Mouse (Mus musculus) intestine, postnatal 0 days (tissue): ENCODE measurements around the gene Dcx. TPM values are rescaled to one million over a fixed set of nuclear protein-coding genes. Genes with fewer than 3 reads are reported as not detected.

Experiments used
- ATAC-seq: fragments of 200-750 bp; cut with Nextera tagmentation; 2 replicates; pipeline ENCODE4 v1.8.0; 2017; ENCODE audit warnings: mild to moderate bottlenecking, moderate TSS enrichment, moderate library complexity
- H3K27ac ChIP-seq: fragments of 300-500 bp; sonication (generic); 2 replicates; pipeline ENCODE4 v1.5.1; 2014; ENCODE audit warnings: mild to moderate bottlenecking, low read depth, low read length, moderate library complexity
- H3K27me3 ChIP-seq: fragments of 300-500 bp; sonication (generic); replicated peaks from 2 replicates; pipeline ENCODE4 v1.6.1; 2014; ENCODE audit warnings: low read length, mixed read lengths; ENCODE audit not compliant: control insufficient read depth, insufficient read depth
- H3K36me3 ChIP-seq: fragments of 300-500 bp; sonication (generic); 2 replicates; pipeline ENCODE4 v1.6.1; 2014; ENCODE audit warnings: mild to moderate bottlenecking, moderate library complexity; ENCODE audit not compliant: control insufficient read depth, insufficient read depth
- H3K4me1 ChIP-seq: fragments of 300-500 bp; sonication (generic); replicated peaks from 2 replicates; pipeline ENCODE4 v1.6.1; 2014; ENCODE audit warnings: antibody characterized with exemption, low read length, mixed read lengths; ENCODE audit not compliant: control insufficient read depth, insufficient read depth
- H3K4me2 ChIP-seq: fragments of 300-500 bp; sonication (generic); replicated peaks from 2 replicates; pipeline ENCODE4 v1.6.1; 2014; ENCODE audit warnings: low read depth, mild to moderate bottlenecking, moderate library complexity
- H3K4me3 ChIP-seq: fragments of 300-500 bp; sonication (generic); 2 replicates; pipeline ENCODE4 v1.5.1; 2014; ENCODE audit warnings: low read depth, low read length
- H3K9ac ChIP-seq: fragments of 300-500 bp; sonication (generic); 2 replicates; pipeline ENCODE4 v1.6.1; 2014; ENCODE audit warnings: mild to moderate bottlenecking, low read depth, low read length
- H3K9me3 ChIP-seq: fragments of 300-500 bp; sonication (generic); 2 replicates; pipeline ENCODE4 v1.6.1; 2016; ENCODE audit warnings: mixed run types; ENCODE audit not compliant: control insufficient read depth
- CTCF ChIP-seq: sonication (generic); IDR thresholded peaks from 2 replicates; pipeline ENCODE4 v1.5.1; 2016; ENCODE audit warnings: low read depth, mild to moderate bottlenecking, control low read depth, antibody characterized with exemption, moderate library complexity
- WGBS: fragments of 180-500 bp; shearing (Covaris S2); extraction: QIAGEN DNeasy Blood & Tissue Kit; methylation state at CpG from one replicate; pipeline ENCODE4 v1.1.7; 2014; 5-methylcytosine and 5-hydroxymethylcytosine counted together
- polyA plus RNA-seq: library from polyadenylated mRNA; unstranded; fragments of >200 nt; fragmentation: Nextera tagmentation; extraction: Ambion mirVana; gene quantifications from 2 replicates; pipeline ENCODE4 v1.2.1, GENCODE M21; 2015

Gene Dcx
- polyA plus RNA-seq, 1 experiment from 2014 or later: 1.1 TPM

- no peak for ATAC-seq
- no peak overlapping the region for H3K27ac ChIP-seq
- no peaks in the 10 kb centered on the region for H3K36me3 ChIP-seq
- H3K4me1 ChIP-seq: no peaks in the 10 kb centered on the region
- H3K4me2 ChIP-seq: no peak overlapping the region
- H3K4me3 ChIP-seq: no peak overlapping the region
- 35% methylated on average over 4 of the region's 4 CpGs for WGBS
- H3K9me3 ChIP-seq: no peaks in the 10 kb centered on the region
- no peaks in the 10 kb centered on the region for H3K27me3 ChIP-seq
- TF ChIP-seq CTCF: no peak
- H3K9ac ChIP-seq: no peak overlapping the region
Observed at GRCm38 (mm10) chrX:143885765-143886164, 47.3 kb downstream of the Dcx start.

DNA sequence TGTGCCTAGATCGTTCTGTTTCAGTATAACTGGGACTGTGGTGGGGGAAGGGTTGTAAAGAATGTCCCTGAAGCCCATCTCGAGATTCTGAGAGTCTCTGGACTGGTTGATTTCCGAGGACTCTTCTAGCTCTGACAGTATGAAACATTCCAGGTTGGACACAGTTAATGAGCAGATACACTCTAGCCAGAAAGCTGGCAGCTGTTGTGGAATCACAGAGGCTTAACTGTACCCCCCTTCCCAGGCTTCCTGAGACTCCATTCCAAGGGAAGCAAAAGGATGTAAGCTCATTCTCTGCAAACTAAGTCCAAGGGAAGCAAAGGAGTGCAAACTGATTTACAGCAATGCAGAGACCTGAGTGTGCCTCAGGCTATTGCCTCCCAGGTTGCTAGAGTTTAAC, 48.2 kb downstream of the Dcx start:
- Histone ChIP-seq H3K4me2 (no peak overlapping the region), H3K27me3 (no peaks in the 10 kb centered on the region), H3K9me3 (no peaks in the 10 kb centered on the region), H3K4me3 (no peak overlapping the region), H3K27ac (no peak overlapping the region), H3K4me1 (no peaks in the 10 kb centered on the region), H3K36me3 (no peaks in the 10 kb centered on the region), H3K9ac (no peak overlapping the region)
- ATAC-seq: no peak
- no peak for TF ChIP-seq CTCF
- 40% methylated on average over 3 of the region's 3 CpGs for WGBS

- no peaks in the 10 kb centered on the region for H3K4me1 ChIP-seq
- no peak overlapping the region for H3K4me2 ChIP-seq
- TF ChIP-seq CTCF: no peak
- no peak overlapping the region for H3K4me3 ChIP-seq
- no peak for ATAC-seq
- H3K9me3 ChIP-seq: no peaks in the 10 kb centered on the region
- no peaks in the 10 kb centered on the region for H3K36me3 ChIP-seq
- no peaks in the 10 kb centered on the region for H3K27me3 ChIP-seq
- no peak overlapping the region for H3K9ac ChIP-seq
- H3K27ac ChIP-seq: no peak overlapping the region
- WGBS: 81% methylated on average over 6 of the region's 6 CpGs
Observed at GRCm38 (mm10) chrX:143884299-143884698, 48.8 kb downstream of the Dcx start.

- no peak for TF ChIP-seq CTCF
- H3K4me2 ChIP-seq: no peak overlapping the region
- no peak overlapping the region for H3K27ac ChIP-seq
- ATAC-seq: no peak
- H3K4me1 ChIP-seq: no peaks in the 10 kb centered on the region
- no peak overlapping the region for H3K9ac ChIP-seq
- H3K4me3 ChIP-seq: no peak overlapping the region
- no peaks in the 10 kb centered on the region for H3K9me3 ChIP-seq
- 69% methylated on average over 4 of the region's 4 CpGs for WGBS
- no peaks in the 10 kb centered on the region for H3K36me3 ChIP-seq
- H3K27me3 ChIP-seq: no peaks in the 10 kb centered on the region
Observed at GRCm38 (mm10) chrX:143881806-143882468, 51.2 kb downstream of the Dcx start.

- no peak overlapping the region for H3K4me3 ChIP-seq
- no peak for TF ChIP-seq CTCF
- H3K27ac ChIP-seq: no peak overlapping the region
- H3K4me1 ChIP-seq: no peaks in the 10 kb centered on the region
- no peaks in the 10 kb centered on the region for H3K27me3 ChIP-seq
- H3K36me3 ChIP-seq: no peaks in the 10 kb centered on the region
- ATAC-seq: no peak
- H3K9me3 ChIP-seq: no peaks in the 10 kb centered on the region
- 84% methylated on average over 3 of the region's 3 CpGs for WGBS
- no peak overlapping the region for H3K9ac ChIP-seq
- H3K4me2 ChIP-seq: no peak overlapping the region
Observed at GRCm38 (mm10) chrX:143879631-143880030, 53.5 kb downstream of the Dcx start.

DNA sequence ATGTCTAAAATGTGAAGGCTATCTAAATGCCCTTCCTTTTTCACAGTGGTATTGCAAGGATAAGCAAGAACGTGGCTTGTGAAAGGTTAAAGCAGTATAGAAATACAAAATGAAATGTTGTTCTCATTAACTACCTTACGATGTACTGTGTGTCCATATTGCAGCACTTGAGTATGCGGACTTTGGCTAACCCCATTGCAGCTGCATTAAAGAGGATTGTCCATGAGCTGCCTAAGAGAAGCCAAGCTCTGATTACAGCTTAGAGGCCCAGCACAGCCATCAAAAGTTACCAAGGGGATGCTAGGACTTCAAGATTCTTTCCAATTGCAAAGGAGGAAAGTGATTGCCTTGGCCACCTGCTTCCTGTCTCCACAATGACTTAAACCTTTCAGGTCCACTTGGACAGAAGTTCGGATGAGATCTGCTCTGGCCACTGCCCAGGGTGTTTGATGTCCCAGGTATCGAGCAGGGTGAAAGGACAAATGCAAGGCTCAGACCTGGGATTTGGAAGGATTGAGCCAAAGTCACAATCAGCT, 65.9 kb downstream of the Dcx start:
- no peak for ATAC-seq
- TF ChIP-seq CTCF: no peak
- no peaks in the 10 kb centered on the region for H3K36me3 ChIP-seq
- no peak overlapping the region for H3K4me3 ChIP-seq
- no peak overlapping the region for H3K4me2 ChIP-seq
- H3K27me3 ChIP-seq: no peaks in the 10 kb centered on the region
- no peaks in the 10 kb centered on the region for H3K4me1 ChIP-seq
- H3K9ac ChIP-seq: no peak overlapping the region
- H3K9me3 ChIP-seq: no peaks in the 10 kb centered on the region
- H3K27ac ChIP-seq: no peak overlapping the region
- 74% methylated on average over 5 of the region's 5 CpGs for WGBS
